Mouse (Mus musculus): ENCODE data around the gene Slc36a1. TPM values are rescaled to one million over a fixed set of nuclear protein-coding genes. Genes with fewer than 3 reads are reported as not detected.

Slc36a1 gene
- polyA plus RNA-seq, 1 experiment from 2014 or later, result 2.2 TPM

DNA sequence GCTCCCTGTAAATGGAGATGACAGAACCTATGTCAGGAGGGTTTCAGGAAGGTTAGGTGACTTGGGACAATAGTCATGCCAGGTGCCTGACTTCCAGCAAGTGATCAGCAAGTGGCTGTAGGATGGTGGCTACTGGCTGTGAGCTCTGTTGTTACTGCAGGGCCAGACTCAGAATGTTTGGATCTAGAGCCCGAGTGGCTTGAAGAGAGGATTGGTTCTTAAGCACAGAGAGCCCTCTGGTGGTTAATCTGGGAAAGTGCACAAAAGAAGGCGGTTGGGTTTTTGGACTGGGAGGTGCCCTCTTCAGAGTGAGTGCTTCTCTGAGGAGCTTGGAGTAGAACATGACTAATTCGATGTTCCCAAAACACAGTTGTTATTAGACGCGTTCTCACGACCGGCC, 36.4 kb downstream of the Slc36a1 start:
- H3K4me1 ChIP-seq, result no peaks in the 10 kb centered on the region
- ATAC-seq, result no peak
- WGBS, result 66% methylated on average over 7 of the region's 7 CpGs
- H3K9ac ChIP-seq, result no peak overlapping the region
- no peak overlapping the region for H3K27ac ChIP-seq
- H3K36me3 ChIP-seq (ENCODE audit: poor library complexity, severe bottlenecking), result no peaks in the 10 kb centered on the region
- no peaks in the 10 kb centered on the region for H3K9me3 ChIP-seq (replicated peaks)
- no peak overlapping the region for H3K4me3 ChIP-seq
- H3K4me2 ChIP-seq, result no peak overlapping the region
- no peaks in the 10 kb centered on the region for H3K27me3 ChIP-seq

DNA sequence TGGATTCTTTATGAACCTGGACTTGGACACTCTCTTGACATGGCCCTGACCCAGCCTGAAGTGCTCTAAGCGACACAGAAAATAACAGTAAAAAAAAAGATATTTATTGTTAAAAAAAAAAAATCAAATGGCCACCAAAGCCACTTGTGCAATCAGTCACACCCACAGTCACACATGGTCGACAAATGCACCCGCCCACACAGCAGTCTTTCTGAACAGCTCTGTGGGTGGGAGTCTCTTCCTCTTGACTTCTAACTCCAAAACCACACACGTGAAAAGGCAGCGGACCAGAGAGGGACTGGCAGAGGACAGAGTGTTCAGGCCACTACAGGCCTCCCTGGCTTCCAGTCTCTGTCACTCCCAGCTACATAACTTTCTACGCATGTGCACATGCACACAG, 46.4 kb downstream of the Slc36a1 start:
- H3K27me3 ChIP-seq, result no peaks in the 10 kb centered on the region
- 85% methylated on average over 6 of the region's 6 CpGs for WGBS
- no peak for ATAC-seq

DNA sequence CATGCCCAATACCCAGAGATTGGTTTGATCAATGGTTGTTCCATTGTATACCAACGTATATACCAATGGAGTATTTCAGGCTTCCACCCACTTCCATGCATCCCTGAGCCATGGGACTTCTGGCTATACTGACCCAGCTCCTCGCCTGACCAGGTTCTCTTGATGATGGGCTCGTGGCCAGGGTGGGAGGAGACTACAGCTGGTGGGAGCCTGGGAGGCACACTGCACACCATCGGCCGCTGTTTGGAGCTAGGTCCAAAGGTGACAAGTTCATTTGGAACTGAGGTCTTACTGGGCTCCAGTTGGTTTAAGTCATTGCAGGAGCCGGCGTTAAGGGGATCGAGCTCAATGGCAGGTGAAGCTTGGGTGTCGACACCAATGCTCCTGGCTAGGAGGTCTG, 49.2 kb downstream of the Slc36a1 start:
- Histone ChIP-seq H3K4me3 (no peak overlapping the region), H3K9ac (no peak overlapping the region), H3K27me3 (no peaks in the 10 kb centered on the region), H3K4me1 (no peaks in the 10 kb centered on the region), H3K27ac (no peak overlapping the region), H3K9me3 (replicated peaks) (no peaks in the 10 kb centered on the region), H3K36me3 (ENCODE audit: poor library complexity, severe bottlenecking) (no peaks in the 10 kb centered on the region), H3K4me2 (no peak overlapping the region)
- ATAC-seq, result no peak
- WGBS, result 90% methylated on average over 9 of the region's 9 CpGs

More for the DNA sequence above, 46.4 kb downstream of the Slc36a1 start:
- Histone ChIP-seq H3K27ac (no peak overlapping the region), H3K4me3 (no peak overlapping the region), H3K36me3 (ENCODE audit: poor library complexity, severe bottlenecking) (no peaks in the 10 kb centered on the region), H3K4me2 (no peak overlapping the region), H3K9me3 (replicated peaks) (no peaks in the 10 kb centered on the region), H3K9ac (no peak overlapping the region), H3K4me1 (no peaks in the 10 kb centered on the region)

DNA sequence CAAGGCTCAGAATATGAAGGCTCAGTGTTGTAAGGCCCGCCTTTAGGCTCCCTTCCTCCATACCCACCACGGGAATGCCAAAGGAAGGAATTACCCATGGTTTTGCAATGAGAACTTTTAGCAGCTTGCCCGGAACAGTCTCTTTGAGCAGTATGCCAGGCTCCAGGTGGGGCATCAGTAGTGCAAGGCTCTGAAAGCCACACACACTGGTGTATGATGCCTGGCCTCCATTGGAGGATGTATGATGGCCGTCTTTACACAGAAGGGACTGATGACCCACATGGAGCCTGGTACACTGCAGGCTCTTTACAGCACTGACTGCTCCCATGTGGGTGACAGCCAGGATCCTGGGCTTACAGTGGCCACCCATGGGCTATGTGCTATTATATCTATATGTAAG, 57.0 kb downstream of the Slc36a1 start:
- no peaks in the 10 kb centered on the region for H3K27me3 ChIP-seq
- 92% methylated on average over 4 of the region's 4 CpGs for WGBS

DNA sequence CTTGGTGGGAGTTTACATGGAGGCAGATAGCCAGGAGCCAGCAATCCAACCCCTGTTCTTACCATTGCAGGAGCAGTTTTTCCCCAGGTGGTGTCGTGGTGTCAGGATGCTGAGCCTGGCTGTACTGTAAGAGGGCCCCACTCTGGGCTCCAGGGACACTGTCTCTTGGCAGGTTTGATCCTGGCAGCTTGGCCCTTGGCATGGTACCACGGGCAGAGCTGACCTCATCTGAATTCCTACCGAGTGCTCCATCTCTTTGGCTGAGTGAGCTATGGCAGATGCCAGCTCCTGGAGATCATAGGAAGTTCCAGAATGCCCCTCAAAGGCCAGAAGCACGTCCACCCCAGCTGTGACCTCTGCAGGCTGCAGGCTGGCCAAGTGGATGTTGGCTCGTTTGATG, 57.9 kb downstream of the Slc36a1 start:
- H3K27me3 ChIP-seq, result no peaks in the 10 kb centered on the region
- H3K4me2 ChIP-seq, result no peak overlapping the region
- no peak overlapping the region for H3K27ac ChIP-seq
- no peak overlapping the region for H3K4me3 ChIP-seq
- H3K36me3 ChIP-seq (ENCODE audit: poor library complexity, severe bottlenecking), result no peaks in the 10 kb centered on the region
- H3K9ac ChIP-seq, result no peak overlapping the region
- H3K4me1 ChIP-seq, result no peaks in the 10 kb centered on the region
- WGBS, result 66% methylated on average over 5 of the region's 5 CpGs
- no peak for ATAC-seq
- H3K9me3 ChIP-seq (replicated peaks), result no peaks in the 10 kb centered on the region

More for the DNA sequence above, 57.0 kb downstream of the Slc36a1 start:
- ATAC-seq, result no peak
- H3K4me2 ChIP-seq, result no peak overlapping the region
- no peaks in the 10 kb centered on the region for H3K9me3 ChIP-seq (replicated peaks)
- H3K27ac ChIP-seq, result no peak overlapping the region
- no peaks in the 10 kb centered on the region for H3K4me1 ChIP-seq
- H3K36me3 ChIP-seq (ENCODE audit: poor library complexity, severe bottlenecking), result no peaks in the 10 kb centered on the region
- H3K9ac ChIP-seq, result no peak overlapping the region
- H3K4me3 ChIP-seq, result no peak overlapping the region

DNA sequence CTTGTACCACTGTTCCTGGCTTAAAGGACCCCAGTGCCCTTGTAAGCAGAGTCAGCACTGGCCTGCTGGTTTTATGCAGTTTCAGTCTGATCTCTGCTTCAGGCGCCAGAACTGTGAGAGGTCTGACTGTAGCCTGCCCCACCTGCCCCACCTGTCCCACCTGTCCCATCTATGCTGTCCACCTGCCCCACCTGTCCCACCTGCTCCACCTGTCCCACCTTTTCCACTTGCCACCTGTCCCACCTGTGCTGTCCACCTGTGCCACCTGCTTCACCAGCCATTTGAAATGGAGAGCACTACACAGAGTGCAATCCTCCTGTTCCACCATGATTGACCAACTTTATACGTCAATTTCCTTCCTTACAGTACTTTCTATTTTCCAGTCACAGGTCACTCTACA, 60.2 kb downstream of the Slc36a1 start:
- H3K4me3 ChIP-seq, result no peak overlapping the region
- no peak overlapping the region for H3K9ac ChIP-seq
- H3K9me3 ChIP-seq (replicated peaks), result no peaks in the 10 kb centered on the region
- H3K4me1 ChIP-seq, result no peaks in the 10 kb centered on the region
- H3K4me2 ChIP-seq, result no peak overlapping the region
- H3K27ac ChIP-seq, result no peak overlapping the region
- H3K36me3 ChIP-seq (ENCODE audit: poor library complexity, severe bottlenecking), result no peaks in the 10 kb centered on the region
- no peak for ATAC-seq
- WGBS, result 89% methylated on average over 2 of the region's 2 CpGs
- H3K27me3 ChIP-seq, result no peaks in the 10 kb centered on the region

DNA sequence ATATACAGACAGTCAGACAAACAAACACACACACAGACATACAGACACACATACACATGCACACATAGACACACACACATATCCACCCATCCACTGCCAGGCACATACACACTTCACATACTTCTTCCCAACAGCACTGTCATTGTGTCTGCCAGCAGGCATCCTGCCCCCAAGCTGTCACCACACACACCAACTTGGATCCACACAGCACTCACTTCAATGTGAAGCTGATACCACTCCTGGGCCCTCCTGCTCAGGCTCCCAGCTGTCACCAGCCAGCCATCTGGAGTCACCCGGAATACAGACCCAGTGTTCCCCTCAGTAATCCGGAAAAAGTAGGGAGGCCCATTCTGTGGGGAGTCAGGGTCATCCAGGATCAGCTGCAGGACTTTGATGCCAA, 61.5 kb downstream of the Slc36a1 start:
- Histone ChIP-seq H3K9ac (no peak overlapping the region), H3K4me3 (no peak overlapping the region), H3K36me3 (ENCODE audit: poor library complexity, severe bottlenecking) (no peaks in the 10 kb centered on the region), H3K9me3 (replicated peaks) (no peaks in the 10 kb centered on the region), H3K27ac (no peak overlapping the region), H3K4me2 (no peak overlapping the region), H3K27me3 (no peaks in the 10 kb centered on the region), H3K4me1 (no peaks in the 10 kb centered on the region)
- WGBS, result 53% methylated on average over 2 of the region's 2 CpGs
- peak; percentile 82 for ATAC-seq

DNA sequence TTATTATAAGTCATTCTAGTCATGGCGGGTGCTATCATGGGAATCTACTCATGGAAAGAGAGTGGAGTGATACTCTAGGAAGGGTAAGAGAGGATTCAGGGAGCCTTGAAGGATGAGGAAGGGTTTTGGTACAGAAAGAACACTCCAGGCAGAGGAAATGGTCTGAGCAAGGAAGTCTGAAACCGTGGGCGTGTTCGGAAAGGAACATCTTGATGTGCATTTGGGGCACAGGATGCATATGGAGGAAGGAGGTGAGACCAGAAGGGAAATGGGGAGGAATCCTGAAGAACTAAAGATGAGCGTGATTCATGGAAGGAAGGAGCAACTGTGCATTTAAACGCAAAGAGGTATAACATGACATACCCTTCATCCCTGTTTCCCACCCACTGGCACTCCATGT, 64.4 kb downstream of the Slc36a1 start:
- H3K27ac ChIP-seq, result no peak overlapping the region
- H3K36me3 ChIP-seq (ENCODE audit: poor library complexity, severe bottlenecking), result no peaks in the 10 kb centered on the region
- H3K4me3 ChIP-seq, result no peak overlapping the region
- 91% methylated on average over 6 of the region's 6 CpGs for WGBS
- no peaks in the 10 kb centered on the region for H3K27me3 ChIP-seq
- H3K9ac ChIP-seq, result no peak overlapping the region
- H3K9me3 ChIP-seq (replicated peaks), result no peaks in the 10 kb centered on the region
- no peak for ATAC-seq
- no peak overlapping the region for H3K4me2 ChIP-seq
- H3K4me1 ChIP-seq, result no peaks in the 10 kb centered on the region

DNA sequence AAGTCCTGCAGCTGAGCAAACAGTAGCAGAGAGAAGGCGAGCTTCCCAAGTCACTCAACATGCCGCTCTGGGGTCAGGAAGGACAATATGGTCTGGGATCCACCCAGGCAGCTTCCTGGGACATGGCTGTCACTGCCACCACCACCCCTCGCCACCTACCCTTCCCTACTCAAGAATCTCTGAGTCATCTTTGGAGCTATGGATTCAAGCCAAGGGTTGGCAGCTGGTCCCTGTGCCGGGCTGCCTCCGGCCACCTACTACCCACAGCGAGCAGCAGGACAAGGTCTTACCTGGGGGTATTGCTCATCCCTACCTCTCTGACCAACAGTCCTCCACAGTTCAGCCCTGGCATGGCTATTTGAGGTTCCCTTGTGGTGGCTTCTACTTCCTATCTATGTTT, 70.6 kb downstream of the Slc36a1 start:
- Histone ChIP-seq H3K27ac (no peak overlapping the region), H3K27me3 (no peaks in the 10 kb centered on the region), H3K4me1 (no peaks in the 10 kb centered on the region), H3K9ac (no peak overlapping the region), H3K4me3 (no peak overlapping the region), H3K4me2 (no peak overlapping the region), H3K36me3 (ENCODE audit: poor library complexity, severe bottlenecking) (no peaks in the 10 kb centered on the region), H3K9me3 (replicated peaks) (no peaks in the 10 kb centered on the region)
- no peak for ATAC-seq
- 75% methylated on average over 6 of the region's 6 CpGs for WGBS

Other genes with a start within 250 kb of the Slc36a1 start
- 10.4 and 10.8 TPM in 2 replicates for gene Tnip1, start 241.4 kb upstream of the Slc36a1 start, polyA plus RNA-seq (2015; fragmentation: Nextera tagmentation; extraction: Ambion mirVana)
- gene Anxa6, start 170.9 kb upstream of the Slc36a1 start, polyA plus RNA-seq (2015; fragmentation: Nextera tagmentation; extraction: Ambion mirVana), result 28.2 and 29.6 TPM in 2 replicates
- 0.23 and 0.43 TPM in 2 replicates for gene Ccdc69, start 126.2 kb upstream of the Slc36a1 start, polyA plus RNA-seq (2015; fragmentation: Nextera tagmentation; extraction: Ambion mirVana)
- gene Gm2a, start 106.2 kb upstream of the Slc36a1 start, polyA plus RNA-seq (2015; fragmentation: Nextera tagmentation; extraction: Ambion mirVana), result 11.5 and 12.5 TPM in 2 replicates
- gene Slc36a3, start 52.6 kb upstream of the Slc36a1 start, polyA plus RNA-seq (2015; fragmentation: Nextera tagmentation; extraction: Ambion mirVana), result not detected in 2 replicates
- gene Slc36a2, start 19.3 kb upstream of the Slc36a1 start, polyA plus RNA-seq (2015; fragmentation: Nextera tagmentation; extraction: Ambion mirVana), result 0.09 and 0.13 TPM in 2 replicates
- gene Fat2, start 132.2 kb downstream of the Slc36a1 start, polyA plus RNA-seq (2015; fragmentation: Nextera tagmentation; extraction: Ambion mirVana), result not detected in 2 replicates
- gene Sparc, start 218.8 kb downstream of the Slc36a1 start, polyA plus RNA-seq (2015; fragmentation: Nextera tagmentation; extraction: Ambion mirVana), result 273 and 289 TPM in 2 replicates